Mouse (Mus musculus) midbrain, postnatal 0 days (tissue): ENCODE measurements around the gene Pamr1. TPM values are rescaled to one million over a fixed set of nuclear protein-coding genes. Genes with fewer than 3 reads are reported as not detected.
A peak's percentile ranks its signal among the peaks of the same experiment; 100 is the strongest.

Source experiments
- ATAC-seq: fragments of 200-750 bp; cut with Nextera tagmentation; 2 replicates; pipeline ENCODE4 v1.8.0; 2017; ENCODE audit warnings: moderate number of reproducible peaks, mild to moderate bottlenecking, moderate TSS enrichment, moderate library complexity; ENCODE audit not compliant: low FRiP score
- DNase-seq: peaks from one replicate; pipeline ENCODE4 v3.0.0-alpha.2; 2015; ENCODE audit warnings: low spot score
- H3K27ac ChIP-seq: fragments of 300-500 bp; sonication (generic); 2 replicates; pipeline ENCODE4 v1.5.1; 2014; ENCODE audit warnings: low read depth, mild to moderate bottlenecking, low read length, mixed read lengths
- H3K27me3 ChIP-seq: fragments of 300-500 bp; sonication (generic); 2 replicates; pipeline ENCODE4 v1.6.1; 2014; ENCODE audit warnings: low read length, control low read depth, mixed read lengths; ENCODE audit not compliant: insufficient read depth
- H3K36me3 ChIP-seq: fragments of 300-500 bp; sonication (generic); 2 replicates; pipeline ENCODE4 v1.6.1; 2014; ENCODE audit warnings: low read length, control low read depth, mixed read lengths; ENCODE audit not compliant: insufficient read depth
- H3K4me1 ChIP-seq: fragments of 300-500 bp; sonication (generic); 2 replicates; pipeline ENCODE4 v1.6.1; 2014; ENCODE audit warnings: mild to moderate bottlenecking, control low read depth, antibody characterized with exemption, low read length, mixed read lengths; ENCODE audit not compliant: insufficient read depth
- H3K4me2 ChIP-seq: fragments of 300-500 bp; sonication (generic); 2 replicates; pipeline ENCODE4 v1.6.1; 2014; ENCODE audit warnings: low read depth, mild to moderate bottlenecking, low read length, mixed read lengths; ENCODE audit not compliant: poor library complexity, severe bottlenecking
- H3K4me3 ChIP-seq: fragments of 300-500 bp; sonication (generic); 2 replicates; pipeline ENCODE4 v1.5.1; 2014; ENCODE audit warnings: low read depth, mild to moderate bottlenecking, low read length, moderate library complexity
- H3K9ac ChIP-seq: fragments of 300-500 bp; sonication (generic); replicated peaks from 2 replicates; pipeline ENCODE4 v1.6.1; 2014; ENCODE audit warnings: mild to moderate bottlenecking, low read length, moderate library complexity, mixed read lengths; ENCODE audit not compliant: poor library complexity, severe bottlenecking
- H3K9me3 ChIP-seq: fragments of 300-500 bp; sonication (generic); 2 replicates; pipeline ENCODE4 v1.6.1; 2016; ENCODE audit warnings: low read length, control low read depth
- CTCF ChIP-seq: IDR thresholded peaks from 2 replicates; pipeline ENCODE4 v1.5.1; 2016; ENCODE audit warnings: antibody characterized with exemption, mild to moderate bottlenecking
- WGBS: fragments of 180-500 bp; shearing (Covaris S2); extraction: QIAGEN DNeasy Blood & Tissue Kit; methylation state at CpG from one replicate; pipeline ENCODE4 v1.1.7; 2014; 5-methylcytosine and 5-hydroxymethylcytosine counted together
- polyA plus RNA-seq: library from polyadenylated mRNA; unstranded; fragments of >200 nt; fragmentation: Nextera tagmentation; extraction: Ambion mirVana; gene quantifications from 2 replicates; pipeline ENCODE4 v1.2.1, GENCODE M21; 2015
- total RNA-seq: library from RNA; depleted of rRNA; stranded (reverse); fragments of >200 nt; gene quantifications from 2 replicates; pipeline ENCODE4 v1.2.3, GENCODE M21; 2014

Pamr1 gene
- total and polyA plus RNA-seq, 2 experiments from 2014 or later: 4.8 to 10.3 TPM

GRCm38 (mm10) chr2:102669580-102669979 is 119.8 kb downstream of the Pamr1 start:
- no peak overlapping the region for H3K4me3 ChIP-seq
- no peaks in the 10 kb centered on the region for H3K9me3 ChIP-seq
- 60% methylated on average over 6 of the region's 6 CpGs for WGBS
- no peak overlapping the region for H3K9ac ChIP-seq
- H3K4me1 ChIP-seq: peaks cover 8% of the 10 kb centered on the region; the same call in 1 of the 2 replicates
- DNase-seq (no peak), ATAC-seq (no peak)
- no peak for TF ChIP-seq CTCF
- H3K27ac ChIP-seq: no peak overlapping the region
- H3K27me3 ChIP-seq: no peaks in the 10 kb centered on the region
- H3K36me3 ChIP-seq: no peaks in the 10 kb centered on the region
- no peak overlapping the region for H3K4me2 ChIP-seq

DNA sequence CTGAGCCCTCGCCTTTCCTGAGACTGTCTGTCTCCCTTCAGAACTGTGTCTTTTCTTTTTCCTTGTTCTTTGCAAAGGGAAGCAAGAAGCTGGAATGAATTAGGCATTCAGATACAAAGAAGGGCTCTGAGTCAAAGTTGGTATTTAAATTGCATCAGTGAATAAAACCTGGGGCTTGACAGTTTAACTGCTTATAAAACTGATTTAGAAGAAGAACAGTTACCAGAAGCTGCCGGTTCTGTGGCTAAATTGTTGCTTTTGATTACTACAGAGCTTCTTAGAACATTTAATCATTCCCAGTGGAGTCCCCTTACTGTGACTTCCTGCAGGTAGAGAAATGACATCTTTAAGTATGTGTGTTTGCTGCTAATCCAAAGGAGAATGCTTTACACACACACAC is 124.8 kb downstream of the Pamr1 start:
- H3K4me1 ChIP-seq: peaks cover 9% of the 10 kb centered on the region; the same call in 1 of the 2 replicates
- no peak for TF ChIP-seq CTCF
- ATAC-seq: no peak
- H3K4me2 ChIP-seq: no peak overlapping the region
- no peaks in the 10 kb centered on the region for H3K36me3 ChIP-seq
- DNase-seq: no peak
- no peaks in the 10 kb centered on the region for H3K27me3 ChIP-seq
- no peak overlapping the region for H3K4me3 ChIP-seq
- no peaks in the 10 kb centered on the region for H3K9me3 ChIP-seq
- H3K27ac ChIP-seq: peak overlapping the region; percentile 26; the same call in 1 of the 2 replicates
- H3K9ac ChIP-seq: no peak overlapping the region
- 38% methylated on average over 2 of the region's 2 CpGs for WGBS

DNA sequence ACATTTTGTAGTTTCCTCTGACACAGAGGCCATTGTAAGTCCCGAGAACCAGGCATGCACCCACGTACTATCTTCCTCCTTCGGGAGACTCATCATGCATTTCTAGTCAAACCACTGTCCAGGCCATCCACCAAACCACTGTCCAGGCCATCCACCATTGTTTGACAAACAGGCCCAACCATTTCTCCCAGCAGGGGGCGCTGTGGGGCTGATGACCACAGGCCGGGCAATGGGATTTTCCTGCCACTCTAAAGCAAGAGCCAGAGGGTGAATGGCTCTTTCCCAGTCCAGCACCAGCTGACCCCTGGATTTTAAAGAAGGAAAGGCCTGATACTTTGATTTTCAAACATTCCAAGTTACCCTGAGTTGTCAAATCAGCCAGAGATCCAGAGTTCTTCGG is 125.5 kb downstream of the Pamr1 start:
- 72% methylated on average over 6 of the region's 6 CpGs for WGBS
- Histone ChIP-seq H3K9ac (no peak overlapping the region), H3K36me3 (no peaks in the 10 kb centered on the region), H3K4me2 (no peak overlapping the region), H3K4me3 (no peak overlapping the region), H3K27me3 (no peaks in the 10 kb centered on the region), H3K27ac (0 out of 2 replicates have a peak overlapping the region, but pooled peaks have one; percentile 26), H3K4me1 (peaks cover 9% of the 10 kb centered on the region; the same call in 1 of the 2 replicates), H3K9me3 (no peaks in the 10 kb centered on the region)
- peak; percentile 67 for TF ChIP-seq CTCF
- ATAC-seq (no peak), DNase-seq (peak; percentile 54)

DNA sequence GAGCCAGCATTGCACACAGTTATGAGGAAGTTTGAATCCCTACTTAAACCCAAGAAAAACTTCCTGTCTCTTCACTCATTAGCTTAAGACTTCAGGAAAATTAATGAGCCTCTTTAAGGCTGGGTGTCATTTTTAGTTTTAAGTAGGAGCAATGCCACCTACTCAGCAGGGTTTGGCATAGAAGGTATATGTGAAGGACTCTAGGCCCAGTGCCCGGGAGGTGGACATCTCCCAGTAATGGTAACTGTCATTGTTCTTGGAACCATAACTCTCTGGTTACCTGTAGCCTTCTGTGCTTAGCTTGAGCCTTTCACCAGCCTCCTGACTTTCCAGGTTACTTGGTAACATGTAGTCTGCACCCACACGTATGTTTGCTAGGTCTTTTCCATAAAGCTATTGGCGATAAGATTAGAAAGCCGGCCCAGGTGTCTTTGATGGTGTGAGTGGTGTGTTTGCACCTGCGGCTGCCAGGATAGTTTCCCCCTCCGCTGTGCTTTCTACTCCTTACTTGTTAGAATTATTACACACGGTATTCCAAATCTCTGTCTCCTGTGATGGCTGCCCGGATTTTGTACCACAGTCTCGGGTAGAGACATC is 127.0 kb downstream of the Pamr1 start:
- Histone ChIP-seq H3K9me3 (no peaks in the 10 kb centered on the region), H3K27ac (no peak overlapping the region), H3K27me3 (no peaks in the 10 kb centered on the region), H3K4me2 (no peak overlapping the region), H3K4me1 (peaks cover 9% of the 10 kb centered on the region; the same call in 1 of the 2 replicates), H3K36me3 (no peaks in the 10 kb centered on the region), H3K9ac (no peak overlapping the region), H3K4me3 (no peak overlapping the region)
- DNase-seq (no peak), ATAC-seq (no peak)
- TF ChIP-seq CTCF: no peak
- 96% methylated on average over 9 of the region's 9 CpGs for WGBS

DNA sequence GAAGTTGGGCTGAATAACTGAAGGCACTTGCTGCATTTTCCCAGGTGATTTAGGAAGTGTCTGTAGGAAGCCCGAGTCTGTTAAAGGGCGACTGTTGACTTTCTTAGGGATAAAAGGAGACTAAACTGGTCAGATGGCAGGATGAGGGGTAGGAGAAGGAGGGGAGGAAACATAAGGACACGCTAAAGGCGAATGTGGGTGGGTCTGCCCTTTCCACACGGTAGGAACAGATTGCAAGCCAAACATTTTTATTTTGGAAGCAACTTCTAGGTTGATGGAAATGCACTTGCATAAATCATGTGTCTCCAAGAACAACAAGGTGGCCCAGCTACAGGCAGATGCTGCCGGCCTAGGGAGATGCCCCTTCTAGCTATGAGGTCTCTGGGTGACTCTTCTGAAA is 127.6 kb downstream of the Pamr1 start:
- Histone ChIP-seq H3K27ac (no peak overlapping the region), H3K36me3 (no peaks in the 10 kb centered on the region), H3K4me1 (peaks cover 9% of the 10 kb centered on the region; the same call in 1 of the 2 replicates), H3K9ac (no peak overlapping the region), H3K9me3 (no peaks in the 10 kb centered on the region), H3K4me2 (no peak overlapping the region), H3K4me3 (no peak overlapping the region), H3K27me3 (no peaks in the 10 kb centered on the region)
- ATAC-seq (no peak), DNase-seq (no peak)
- no peak for TF ChIP-seq CTCF
- 84% methylated on average over 6 of the region's 6 CpGs for WGBS

- Histone ChIP-seq H3K9ac (no peak overlapping the region), H3K9me3 (no peaks in the 10 kb centered on the region), H3K27ac (no peak overlapping the region), H3K4me1 (0 out of 2 replicates have a peak, but pooled peaks cover 6% of the 10 kb centered on the region), H3K4me2 (no peak overlapping the region), H3K36me3 (no peaks in the 10 kb centered on the region), H3K27me3 (no peaks in the 10 kb centered on the region), H3K4me3 (no peak overlapping the region)
- ATAC-seq: no peak; the same call in 1 of the 2 replicates
- no peak for TF ChIP-seq CTCF
- 87% methylated on average over 7 of the region's 7 CpGs for WGBS
- DNase-seq: peak; percentile 40
These were observed 131.5 kb downstream of the Pamr1 start for GRCm38 (mm10) chr2:102681351-102681750.
